Mouse (Mus musculus) cerebellum, postnatal 14 days (tissue): ENCODE measurements around the gene Itgb7.

Experiments
- DNase-seq, 2 experiments: peaks; one replicate each; pipeline ENCODE4 v3.0.0; 2021; ENCODE audit warnings: mixed read lengths in 2 of 2

Itgb7 gene

DNA sequence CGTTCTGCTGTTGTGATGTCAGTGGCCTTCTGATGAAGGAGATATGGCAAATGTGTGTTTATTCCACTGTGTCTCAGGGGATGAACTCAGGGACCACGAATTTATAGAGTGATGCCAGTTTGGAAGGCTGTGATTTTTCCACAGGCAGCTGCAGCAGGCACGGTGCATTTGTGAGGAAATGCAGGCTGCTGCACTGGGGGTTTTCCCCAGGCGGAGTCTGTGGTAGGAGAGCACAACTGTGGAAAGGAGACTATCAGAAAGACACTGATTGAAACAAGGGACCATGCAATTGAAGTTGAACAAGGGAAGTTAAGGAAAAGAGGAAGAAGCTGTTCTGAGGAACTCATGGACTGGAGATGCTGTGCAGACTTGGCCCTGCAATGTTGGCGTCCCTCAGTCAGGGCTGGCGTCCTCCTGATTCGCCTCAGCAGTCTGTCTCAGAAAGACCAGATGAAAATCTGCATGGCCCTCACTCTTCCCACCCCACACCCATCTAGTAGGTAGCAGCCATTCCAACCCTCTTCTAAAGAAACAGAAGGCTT is 39.4 kb downstream of the Itgb7 start:
- DNase-seq, result no peak

- DNase-seq, result no peak
Observed at GRCm38 (mm10) chr15:102191699-102192098, 40.0 kb downstream of the Itgb7 start.

- DNase-seq, result no peak
Observed at GRCm38 (mm10) chr15:102188883-102189282, 42.9 kb downstream of the Itgb7 start.

DNA sequence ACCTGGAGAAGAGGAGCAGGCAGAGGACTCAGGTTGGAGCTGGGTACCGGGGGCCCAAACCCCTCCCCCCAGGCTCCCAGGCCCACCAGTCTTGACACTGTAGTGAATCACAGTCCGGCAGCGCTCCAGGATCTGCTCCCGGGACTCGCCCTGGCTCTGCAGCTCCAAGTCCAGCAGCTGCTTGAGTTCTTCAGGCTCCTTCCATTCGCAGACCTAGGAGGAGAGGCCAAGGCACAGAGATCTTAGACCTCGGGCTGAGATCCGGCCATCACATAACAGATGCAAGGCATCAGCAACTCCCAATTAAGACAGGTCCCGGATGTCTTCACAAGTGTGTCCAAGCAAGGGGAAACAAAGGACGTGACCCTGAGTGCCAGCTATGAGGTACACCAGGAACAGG is 43.6 kb downstream of the Itgb7 start:
- no peak for DNase-seq

DNA sequence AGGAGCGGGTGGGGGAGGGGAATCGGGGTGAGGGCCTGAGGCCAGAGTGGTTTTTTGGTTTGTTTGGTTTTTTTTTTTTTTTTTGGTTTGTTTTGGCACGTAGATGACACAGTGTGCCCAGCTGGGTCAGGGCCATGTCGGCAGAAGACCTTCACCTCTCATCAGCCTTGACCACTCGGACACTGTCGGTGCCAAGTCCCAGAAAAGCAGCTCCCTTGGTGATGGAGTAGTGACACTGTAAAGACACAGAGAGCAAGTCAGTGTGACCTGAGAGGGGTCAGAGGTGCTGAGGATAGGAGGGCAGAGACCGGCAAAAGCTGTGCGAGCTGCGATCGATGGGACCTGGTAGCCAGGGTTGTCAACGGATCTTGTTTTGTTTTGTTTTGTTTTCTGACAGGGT is 45.5 kb downstream of the Itgb7 start:
- no peak for DNase-seq

DNA sequence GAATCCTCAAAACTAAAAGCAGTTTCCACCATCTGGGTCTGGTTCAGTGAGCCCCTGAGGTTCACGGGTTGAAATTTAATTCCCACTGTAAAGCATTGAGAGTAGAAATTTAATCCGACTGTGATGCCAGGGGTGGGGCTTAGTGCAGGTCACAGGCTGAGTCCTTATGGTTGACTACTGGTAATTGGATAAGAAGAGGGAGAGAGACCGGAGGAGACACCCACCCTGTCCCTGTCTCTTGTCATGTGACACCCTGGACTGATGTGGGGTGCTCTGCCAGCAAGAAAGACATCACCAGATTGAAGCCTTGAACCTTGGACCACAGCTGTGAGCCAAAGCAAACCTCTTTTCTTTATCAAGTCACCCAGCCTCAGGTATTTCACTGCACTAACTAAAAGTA is 48.7 kb downstream of the Itgb7 start:
- DNase-seq, result no peak

GRCm38 (mm10) chr15:102179924-102180323 is 51.8 kb downstream of the Itgb7 start:
- DNase-seq, result no peak

GRCm38 (mm10) chr15:102179106-102179505 is 52.6 kb downstream of the Itgb7 start:
- DNase-seq, result no peak

DNA sequence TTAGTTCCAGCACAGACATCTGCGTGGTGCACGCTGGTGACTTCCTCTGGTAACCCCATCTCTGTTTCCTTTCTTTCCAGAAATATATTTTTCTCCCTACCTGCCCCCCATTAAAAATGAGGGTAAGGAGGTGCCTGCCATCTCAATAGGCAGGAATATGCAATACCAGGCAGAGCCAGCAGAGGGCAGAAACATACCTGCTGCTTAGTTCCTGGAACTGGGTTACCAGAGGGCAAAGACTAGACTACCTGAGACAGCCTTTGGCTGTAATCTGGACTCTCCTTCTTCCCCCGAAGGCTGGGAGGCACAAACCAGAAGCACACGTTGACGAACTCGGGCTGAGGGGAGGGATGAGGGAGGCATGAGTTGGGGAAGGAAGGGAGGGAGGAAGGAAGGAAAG is 53.5 kb downstream of the Itgb7 start:
- peak; percentile 93 to 94 for DNase-seq

DNA sequence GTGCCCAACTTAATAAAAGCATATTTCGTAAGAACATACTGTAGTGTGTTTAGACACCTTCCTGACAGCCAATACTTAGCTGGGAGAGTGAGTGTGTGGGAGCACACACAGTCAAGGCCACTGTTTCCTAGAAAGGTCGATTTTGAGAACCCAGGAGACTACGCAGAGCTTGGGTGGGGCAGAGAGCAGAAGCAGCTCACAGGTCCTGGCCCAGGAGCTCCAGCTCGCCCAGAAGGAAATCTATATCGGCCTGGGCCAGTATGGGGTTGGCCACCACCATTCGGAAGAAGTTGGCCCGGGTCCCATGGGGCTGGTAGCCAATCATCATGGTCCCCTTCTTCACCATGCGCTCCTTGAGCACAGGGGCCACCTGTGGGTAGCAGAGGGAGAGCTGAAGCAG is 54.3 kb downstream of the Itgb7 start:
- DNase-seq, result peak in 1 of 2 experiments; percentile 47

DNA sequence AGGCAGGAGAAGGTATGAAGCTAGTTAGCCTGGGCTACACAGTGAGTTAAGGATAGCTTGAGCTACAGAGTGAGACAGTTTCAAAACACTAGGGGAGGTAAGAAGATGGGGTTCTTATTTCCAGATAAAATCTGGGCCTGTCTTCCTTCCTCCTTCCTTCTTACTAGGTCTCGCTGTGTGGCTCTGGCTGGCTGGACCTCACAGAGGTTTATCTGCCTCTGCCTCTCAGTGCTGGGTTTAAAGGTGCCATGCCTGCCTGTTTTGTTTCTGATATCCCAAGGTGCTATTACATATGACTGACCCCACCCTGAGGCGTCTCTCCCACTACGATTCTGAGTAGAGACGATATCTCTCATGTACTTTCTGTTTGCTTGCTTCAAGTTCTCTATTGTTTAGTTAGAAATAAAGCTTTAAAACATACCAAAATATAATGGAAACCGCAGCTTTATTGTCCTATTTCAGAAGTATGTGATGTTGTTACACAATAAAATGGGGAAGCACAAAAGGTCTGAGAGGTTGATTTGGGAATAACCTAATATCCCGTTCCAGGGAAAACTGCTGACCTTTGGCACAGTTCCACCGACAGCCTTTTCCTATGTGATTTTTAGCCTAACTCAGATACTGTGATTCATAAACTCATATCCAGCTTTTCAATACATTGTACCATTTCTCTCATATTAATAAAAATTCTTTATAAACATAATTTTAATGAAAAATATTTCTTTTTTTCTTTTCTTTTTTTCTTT is 55.0 kb downstream of the Itgb7 start:
- no peak for DNase-seq

DNA sequence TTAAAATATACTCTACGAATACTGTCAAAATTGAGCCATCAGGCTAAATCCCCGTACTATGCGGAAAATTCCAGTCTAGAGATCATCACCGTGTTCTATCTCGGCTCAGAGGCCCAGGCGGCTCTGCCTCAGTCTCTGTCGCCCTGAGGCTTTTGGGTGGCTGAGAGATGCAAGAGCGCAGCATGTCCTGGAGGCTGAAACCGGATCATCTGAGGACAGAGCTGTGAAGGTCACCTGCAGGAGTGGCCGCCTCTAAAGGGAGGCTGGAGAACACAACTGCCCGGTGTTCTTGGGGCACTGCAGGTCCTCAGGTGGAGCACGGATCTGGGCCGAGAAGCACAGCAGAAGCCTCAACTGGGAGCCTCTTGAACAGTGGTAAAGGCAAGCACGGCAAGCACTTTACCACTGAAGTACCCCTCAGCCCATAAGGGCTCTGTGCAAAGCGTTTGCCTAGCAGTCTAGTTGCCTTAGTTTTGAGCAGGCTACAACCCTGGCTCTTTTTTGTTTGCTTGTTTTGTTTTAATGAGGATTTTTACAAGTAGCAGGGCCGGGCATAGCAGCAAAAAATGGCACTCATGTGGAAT is 55.9 kb downstream of the Itgb7 start:
- no peak for DNase-seq

- no peak for DNase-seq
Observed at GRCm38 (mm10) chr15:102173581-102173980, 58.2 kb downstream of the Itgb7 start.

GRCm38 (mm10) chr15:102169064-102169463 is 62.7 kb downstream of the Itgb7 start:
- DNase-seq, result no peak

GRCm38 (mm10) chr15:102167620-102168021 is 64.1 kb downstream of the Itgb7 start:
- DNase-seq, result no peak
